ENCODE assay signal across 28 mouse cellular contexts in the genomic region with DNA sequence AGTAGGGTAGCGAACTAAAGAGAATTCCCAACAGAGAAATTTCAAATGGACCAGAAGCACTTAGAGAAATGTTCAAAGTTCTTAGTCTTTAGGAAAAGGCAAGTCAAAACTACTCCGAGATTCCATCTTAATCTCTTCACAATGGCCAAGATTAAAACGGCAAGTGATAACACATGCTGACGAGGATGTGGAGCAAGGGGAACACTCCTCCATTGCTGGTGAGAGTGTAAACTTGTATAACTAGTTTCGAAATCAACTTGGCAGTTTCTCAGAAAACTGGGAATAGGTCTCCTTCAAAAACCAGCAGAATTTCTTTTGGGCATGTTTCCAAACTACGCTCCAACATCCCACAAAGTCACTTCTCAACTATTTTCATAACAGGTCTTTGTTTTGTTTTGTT. TPM values are rescaled to one million over a fixed set of nuclear protein-coding genes. Genes with fewer than 3 reads are reported as not detected.
DNase-seq lines count a peak whose midpoint lies in the region; ATAC-seq and TF ChIP-seq lines count a peak whose summit lies in the region.
"Had no signal": no experiment of that assay in that cellular context is flagged by ENCODE, and none has a peak within 500 bp of the region (broad histone marks: within the 10 kb centered on the region; RNA-seq: fewer than 3 reads in every experiment).

No protein-coding gene starts in this region.

- no peaks in the 10 kb centered on the region for H3K27me3 ChIP-seq in myocyte (ENCODE audit: control insufficient read depth, insufficient read depth, insufficient read length)
- H3K27me3 ChIP-seq in midbrain, embryonic 15.5 days (replicated peaks), result no peaks in the 10 kb centered on the region
- no peaks in the 10 kb centered on the region for H3K27me3 ChIP-seq in liver, embryonic 11.5 days (replicated peaks; ENCODE audit: control insufficient read depth, insufficient read depth, low read length)
- H3K27me3 ChIP-seq: forebrain, embryonic 15.5 days; heart, embryonic 12.5 days; limb, embryonic 12.5 days; liver, embryonic 13.5 days; stomach, embryonic 15.5 days had no signal

- H3K79me2 ChIP-seq in myocyte (ENCODE audit: control insufficient read depth, insufficient read depth), result no peaks in the 10 kb centered on the region

- peak overlapping the region; percentile 14 for H3K4me3 ChIP-seq in myocyte
- H3K4me3 ChIP-seq in midbrain, embryonic 15.5 days, result no peak overlapping the region
- H3K4me3 ChIP-seq in liver, embryonic 11.5 days (ENCODE audit: low read depth, low read length), result no peak overlapping the region
- H3K4me3 ChIP-seq: forebrain, embryonic 10.5 days; forebrain, embryonic 15.5 days; gastrocnemius, adult 2 months; heart, adult 2 months; heart, embryonic 12.5 days; limb, embryonic 12.5 days; liver, embryonic 13.5 days; stomach, embryonic 15.5 days had no signal

- H3K4me2 ChIP-seq in myocyte (ENCODE audit: low read depth), result peak overlapping the region; percentile 67
- H3K4me2 ChIP-seq in midbrain, embryonic 15.5 days, result no peak overlapping the region
- H3K4me2 ChIP-seq in liver, embryonic 11.5 days, result no peak overlapping the region
- H3K4me2 ChIP-seq: forebrain, embryonic 15.5 days; heart, embryonic 12.5 days; hindbrain, embryonic 14.5 days; limb, embryonic 12.5 days; liver, embryonic 13.5 days; stomach, embryonic 15.5 days had no signal

- 81% methylated on average over 6 of the region's 6 CpGs for whole genome bisulfite sequencing in midbrain, embryonic 15.5 days
- 74% methylated on average over 6 of the region's 6 CpGs for WGBS in liver, embryonic 11.5 days

- H3K9me3 ChIP-seq in midbrain, embryonic 15.5 days, result no peaks in the 10 kb centered on the region
- H3K9me3 ChIP-seq in liver, embryonic 11.5 days (ENCODE audit: control insufficient read depth, low read length), result no peaks in the 10 kb centered on the region
- H3K9me3 ChIP-seq: forebrain, embryonic 10.5 days; forebrain, embryonic 15.5 days; heart, embryonic 12.5 days; limb, embryonic 12.5 days; liver, embryonic 13.5 days; stomach, embryonic 15.5 days had no signal

- no peaks in the 10 kb centered on the region for H3K4me1 ChIP-seq in midbrain, embryonic 15.5 days
- no peaks in the 10 kb centered on the region for H3K4me1 ChIP-seq in liver, embryonic 11.5 days (replicated peaks; ENCODE audit: control insufficient read depth, insufficient read depth, low read length)
- H3K4me1 ChIP-seq: forebrain, embryonic 10.5 days; forebrain, embryonic 15.5 days; heart, embryonic 12.5 days; limb, embryonic 12.5 days; liver, embryonic 13.5 days; stomach, embryonic 15.5 days had no signal

- no peak overlapping the region for H3ac ChIP-seq in myocyte (ENCODE audit: control insufficient read depth, insufficient read length)

- no peak for TF ChIP-seq POLR2A in myocyte (IDR thresholded peaks at IDR 0.05; ENCODE audit: insufficient read length, low read depth)

- DNase-seq in 3134 (ENCODE audit: extremely low read depth, insufficient read length, low spot score) (peak; percentile 4), 416B (ENCODE audit: low read depth) (peak; percentile 14), NIH3T3 (ENCODE audit: low read depth) (peak; percentile 53)
- no peak for DNase-seq in cerebellum, adult 9-10 months
- DNase-seq in liver, embryonic 11.5 days (ENCODE audit: low spot score), result no peak
- DNase-seq: adrenal gland, postnatal 10 days; cerebellum, adult 11 months; cerebellum, adult 9-11 months; gastrocnemius, adult 2 months; gastrocnemius, postnatal 36 days; heart, adult 2 months; kidney, adult 11 months; kidney, postnatal 14 days; liver, embryonic 13.5 days; lung, adult 18-20 months; lung, postnatal 10 days; midbrain, embryonic 14.5 days; right cerebral cortex, postnatal 25 days; thymus, postnatal 25 days had no signal

- no peak for ATAC-seq in midbrain, embryonic 15.5 days (replicated peaks)
- no peak for ATAC-seq in liver, embryonic 11.5 days (replicated peaks; ENCODE audit: low FRiP score)
- ATAC-seq: forebrain, embryonic 15.5 days had no signal

- H3K27ac ChIP-seq in midbrain, embryonic 15.5 days, result no peak overlapping the region
- no peak overlapping the region for H3K27ac ChIP-seq in liver, embryonic 11.5 days (ENCODE audit: low read depth, low read length)
- H3K27ac ChIP-seq: forebrain, embryonic 10.5 days; forebrain, embryonic 15.5 days; gastrocnemius, adult 2 months; heart, adult 2 months; hindbrain, embryonic 14.5 days; limb, embryonic 12.5 days; liver, embryonic 13.5 days had no signal

- H3K9ac ChIP-seq in midbrain, embryonic 15.5 days, result no peak overlapping the region
- H3K9ac ChIP-seq in liver, embryonic 11.5 days (ENCODE audit: low read depth, low read length), result no peak overlapping the region
- H3K9ac ChIP-seq: forebrain, embryonic 15.5 days; heart, embryonic 12.5 days; hindbrain, embryonic 14.5 days; limb, embryonic 12.5 days; liver, embryonic 13.5 days; stomach, embryonic 15.5 days had no signal

- H3K36me3 ChIP-seq in myocyte (ENCODE audit: control insufficient read depth, insufficient read depth), result no peaks in the 10 kb centered on the region
- no peaks in the 10 kb centered on the region for H3K36me3 ChIP-seq in midbrain, embryonic 15.5 days (replicated peaks)
- H3K36me3 ChIP-seq in liver, embryonic 11.5 days (ENCODE audit: control insufficient read depth, insufficient read depth, low read length), result no peaks in the 10 kb centered on the region
- H3K36me3 ChIP-seq: forebrain, embryonic 10.5 days; forebrain, embryonic 15.5 days; heart, embryonic 12.5 days; limb, embryonic 12.5 days; liver, embryonic 13.5 days; stomach, embryonic 15.5 days had no signal

TF ChIP-seq in myocyte, 11 proteins besides CTCF, POLR2A, EP300 and RAD21:
- TF ChIP-seq TCF12 (IDR thresholded peaks at IDR 0.05; ENCODE audit: insufficient read depth, poor library complexity, severe bottlenecking), result no peak
- TF ChIP-seq MYOD1 (IDR thresholded peaks at IDR 0.05; ENCODE audit: control insufficient read depth in 1 of 3, insufficient read length in 2 of 3, low read depth in 2 of 3), result no peak
- no peak for TF ChIP-seq MYOG (IDR thresholded peaks at IDR 0.05; ENCODE audit: control insufficient read depth in 1 of 3, insufficient read depth in 1 of 3, insufficient read length in 2 of 3, low read depth in 2 of 3)
- no peak for TF ChIP-seq USF1 (IDR thresholded peaks at IDR 0.05; ENCODE audit: low read depth)
- no peak for TF ChIP-seq E2F4 (IDR thresholded peaks at IDR 0.05; ENCODE audit: insufficient read depth)
- no peak for TF ChIP-seq TCF3 (IDR thresholded peaks at IDR 0.05; ENCODE audit: insufficient read length, low read depth)
- no peak for TF ChIP-seq MAX (IDR thresholded peaks at IDR 0.05; ENCODE audit: low read depth)
- TF ChIP-seq POLR2AphosphoS2 (IDR thresholded peaks at IDR 0.05; ENCODE audit: insufficient read length, low read depth), result no peak
- no peak for TF ChIP-seq SRF (IDR thresholded peaks at IDR 0.05; ENCODE audit: control insufficient read depth, insufficient read length, low read depth)
- TF ChIP-seq REST (IDR thresholded peaks at IDR 0.05; ENCODE audit: insufficient read depth, insufficient read length), result no peak
- TF ChIP-seq CEBPB (IDR thresholded peaks at IDR 0.05; ENCODE audit: insufficient read depth, poor library complexity, severe bottlenecking), result no peak

RNA-seq across cellular contexts. Expression of a gene that starts 46.0 kb away (rescaled TPM):
- not detected for polyA plus RNA-seq in myocyte (2012; fragmentation: generic; extraction: Trizol)
- 49.2 and 55.1 TPM in 2 replicates for polyA plus RNA-seq in midbrain, embryonic 15.5 days (2015; fragmentation: Nextera tagmentation; extraction: Ambion mirVana)
- not detected in 2 replicates for polyA plus RNA-seq in liver, embryonic 11.5 days (2014; fragmentation: Nextera tagmentation; extraction: Ambion mirVana)
- polyA plus RNA-seq: heart, adult 2 months; heart, postnatal 0 days; liver, embryonic 13.5 days had no signal

Comparison
In these comparisons a context has a peak if more than half of its experiments do, and no peak if none do; other contexts are left out.
1. DNase-seq: peak in 3134 (single experiment), 416B (single experiment) and NIH3T3 (single experiment); none in cerebellum, adult 9-10 months (single experiment) and liver, embryonic 11.5 days (single experiment).
2. RNA of a gene that starts 46.0 kb away (polyA plus RNA-seq): 49.2 to 55.1 TPM in midbrain, embryonic 15.5 days; not detected in myocyte (single experiment) and not detected in liver, embryonic 11.5 days; every median in the first group is over 10 times any median in the second.